Mouse (Mus musculus): ENCODE measurements around the gene Prkcg.
A peak's percentile ranks its signal among the peaks of the same experiment; 100 is the strongest.

Prkcg gene

GRCm38 (mm10) chr7:3317704-3318103 lies 28.7 kb downstream of the Prkcg start:
- no peak for DNase-seq (ENCODE audit: low read depth, low spot score)

- DNase-seq (ENCODE audit: low read depth, low spot score), result no peak
Measured at GRCm38 (mm10) chr7:3320856-3321255, 31.9 kb downstream of the Prkcg start.

GRCm38 (mm10) chr7:3323826-3324225 lies 34.8 kb downstream of the Prkcg start:
- DNase-seq (ENCODE audit: low read depth, low spot score), result no peak

DNA sequence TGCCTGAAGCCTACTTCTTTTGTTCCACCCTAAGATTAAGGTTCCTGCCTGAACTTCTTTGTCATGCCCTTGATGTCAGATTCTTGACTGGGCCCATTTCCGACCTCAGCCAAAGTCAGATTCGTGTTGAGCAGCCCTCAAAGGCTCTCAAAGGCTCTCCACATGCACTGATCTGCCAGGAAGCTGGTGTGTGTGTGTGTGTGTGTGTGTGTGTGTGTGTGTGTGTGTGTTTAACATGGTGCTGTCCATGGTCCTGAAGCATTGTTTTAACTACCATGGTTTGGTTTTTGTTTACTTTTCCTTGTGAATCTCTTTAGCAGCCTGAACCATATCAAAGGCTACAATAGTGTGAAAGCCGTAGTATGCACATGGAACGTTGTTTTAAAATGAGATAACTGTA lies 39.0 kb downstream of the Prkcg start:
- no peak for DNase-seq (ENCODE audit: low read depth, low spot score)

DNA sequence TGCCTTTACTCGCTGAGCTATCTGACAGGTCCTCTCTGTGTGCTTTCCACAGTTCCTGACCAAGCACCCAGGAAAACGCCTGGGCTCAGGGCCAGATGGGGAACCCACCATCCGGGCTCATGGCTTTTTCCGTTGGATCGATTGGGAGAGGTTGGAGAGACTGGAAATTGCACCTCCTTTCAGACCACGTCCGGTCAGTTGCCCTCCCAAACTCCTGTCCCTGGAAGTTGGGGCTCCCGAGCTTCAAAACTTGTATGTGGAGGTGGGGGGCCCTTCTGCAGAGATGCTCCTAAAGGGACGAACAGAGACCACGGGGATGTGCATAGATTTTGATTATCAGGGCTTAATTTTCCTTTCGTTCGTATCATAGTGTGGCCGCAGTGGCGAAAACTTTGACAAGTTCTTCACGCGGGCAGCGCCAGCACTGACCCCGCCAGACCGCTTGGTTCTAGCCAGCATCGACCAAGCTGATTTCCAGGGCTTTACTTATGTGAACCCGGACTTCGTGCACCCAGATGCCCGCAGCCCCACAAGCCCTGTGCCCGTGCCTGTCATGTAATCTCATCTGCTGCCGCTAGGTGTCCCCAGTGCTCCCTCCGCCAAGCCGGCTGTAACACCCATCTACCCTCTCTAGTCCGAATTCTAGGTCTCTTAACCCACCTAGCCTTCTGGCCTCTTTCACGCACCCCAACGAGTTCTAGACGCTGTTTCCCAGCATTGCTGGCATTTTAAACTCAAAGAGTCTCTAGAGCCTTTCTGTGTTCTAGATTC lies 41.0 kb downstream of the Prkcg start:
- DNase-seq (ENCODE audit: low read depth, low spot score), result peak; percentile 73

GRCm38 (mm10) chr7:3331171-3331570 lies 42.2 kb downstream of the Prkcg start:
- no peak for DNase-seq (ENCODE audit: low read depth, low spot score)

- DNase-seq (ENCODE audit: low read depth, low spot score), result peak; percentile 82
Measured at GRCm38 (mm10) chr7:3331581-3332223, 42.7 kb downstream of the Prkcg start.

- no peak for DNase-seq (ENCODE audit: low read depth, low spot score)
Measured at GRCm38 (mm10) chr7:3332224-3332615, 43.2 kb downstream of the Prkcg start.

- DNase-seq (ENCODE audit: low read depth, low spot score), result peak; percentile 62
Measured at GRCm38 (mm10) chr7:3332619-3333521, 43.9 kb downstream of the Prkcg start, which contains the start of gene Cacng7. Gene Cacng7 (plus strand): TSS chr7:3332955.

DNA sequence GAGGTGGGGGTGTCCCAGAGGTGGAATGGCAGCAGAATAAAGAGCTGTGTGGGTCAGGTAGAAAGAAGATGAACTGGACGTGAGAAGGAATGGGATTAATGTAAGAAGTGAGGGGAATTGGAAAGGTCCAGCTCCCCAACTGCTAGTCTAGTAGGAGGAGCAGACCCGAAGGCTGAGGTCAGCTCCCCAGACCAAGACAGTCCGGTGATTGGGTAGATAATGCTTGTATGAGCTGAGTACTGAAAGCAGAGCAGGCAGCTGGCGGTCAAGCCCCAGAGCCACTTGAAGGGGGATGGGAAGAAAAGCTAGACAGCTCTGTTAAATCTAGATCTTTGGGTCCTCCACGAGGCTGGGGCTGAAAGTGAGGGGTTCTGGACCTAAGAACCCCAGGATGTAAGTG lies 44.6 kb downstream of the Prkcg start:
- no peak for DNase-seq (ENCODE audit: low read depth, low spot score)

GRCm38 (mm10) chr7:3336412-3336811 lies 47.4 kb downstream of the Prkcg start:
- DNase-seq (ENCODE audit: low read depth, low spot score), result no peak

DNA sequence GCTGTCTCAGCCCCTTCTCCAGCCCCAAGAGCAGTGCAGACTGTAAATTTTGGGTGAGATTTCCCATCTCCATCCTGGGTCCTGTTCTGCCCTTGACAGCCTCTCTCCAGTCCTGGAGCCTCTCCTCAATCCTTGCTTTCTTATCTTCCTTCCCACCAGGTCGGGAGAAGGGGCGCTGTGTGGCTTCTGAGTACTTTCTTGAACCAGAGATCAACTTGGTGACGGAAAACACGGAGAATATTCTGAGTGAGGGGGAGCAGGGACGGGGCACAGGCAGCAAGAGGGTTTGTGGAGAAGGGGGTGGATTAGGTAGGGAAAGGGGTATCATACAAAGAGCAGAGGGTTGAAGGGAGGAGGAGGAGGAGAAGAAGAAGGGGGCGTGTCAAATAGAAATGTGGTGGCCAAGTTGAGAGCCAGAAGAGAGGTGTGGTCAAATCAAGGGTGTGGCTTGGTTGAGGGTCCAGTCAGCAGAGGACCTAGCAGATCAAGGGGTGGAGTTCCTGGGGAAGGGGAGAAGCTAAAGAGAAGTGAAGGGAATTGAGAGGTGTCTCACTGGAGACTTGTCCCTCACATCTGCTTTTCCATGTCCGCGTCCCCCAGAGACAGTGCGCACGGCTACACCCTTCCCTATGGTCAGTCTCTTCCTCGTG lies 49.4 kb downstream of the Prkcg start:
- no peak for DNase-seq (ENCODE audit: low read depth, low spot score)

GRCm38 (mm10) chr7:3339010-3339409 lies 50.0 kb downstream of the Prkcg start:
- DNase-seq (ENCODE audit: low read depth, low spot score), result no peak

GRCm38 (mm10) chr7:3343861-3344260 lies 54.9 kb downstream of the Prkcg start:
- no peak for DNase-seq (ENCODE audit: low read depth, low spot score)

DNA sequence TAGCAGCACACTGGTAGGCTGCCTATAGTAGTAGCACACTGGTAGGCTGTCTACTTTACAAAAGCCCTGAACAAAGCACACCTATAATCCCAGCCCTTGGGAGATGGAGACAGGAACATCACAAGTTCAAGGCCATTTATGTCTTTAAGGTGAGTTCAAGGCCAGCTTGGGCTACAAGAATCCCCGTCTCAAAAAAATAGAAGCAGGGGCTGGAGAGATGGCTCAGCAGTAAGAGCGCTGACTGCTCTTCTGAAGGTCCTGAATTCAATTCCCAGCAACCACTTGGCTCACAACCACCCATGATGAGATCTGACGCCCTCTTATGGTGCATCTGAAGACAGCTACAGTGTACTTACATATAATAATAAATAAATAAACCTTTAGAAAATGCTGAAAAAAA lies 56.3 kb downstream of the Prkcg start:
- DNase-seq (ENCODE audit: low read depth, low spot score), result no peak

DNA sequence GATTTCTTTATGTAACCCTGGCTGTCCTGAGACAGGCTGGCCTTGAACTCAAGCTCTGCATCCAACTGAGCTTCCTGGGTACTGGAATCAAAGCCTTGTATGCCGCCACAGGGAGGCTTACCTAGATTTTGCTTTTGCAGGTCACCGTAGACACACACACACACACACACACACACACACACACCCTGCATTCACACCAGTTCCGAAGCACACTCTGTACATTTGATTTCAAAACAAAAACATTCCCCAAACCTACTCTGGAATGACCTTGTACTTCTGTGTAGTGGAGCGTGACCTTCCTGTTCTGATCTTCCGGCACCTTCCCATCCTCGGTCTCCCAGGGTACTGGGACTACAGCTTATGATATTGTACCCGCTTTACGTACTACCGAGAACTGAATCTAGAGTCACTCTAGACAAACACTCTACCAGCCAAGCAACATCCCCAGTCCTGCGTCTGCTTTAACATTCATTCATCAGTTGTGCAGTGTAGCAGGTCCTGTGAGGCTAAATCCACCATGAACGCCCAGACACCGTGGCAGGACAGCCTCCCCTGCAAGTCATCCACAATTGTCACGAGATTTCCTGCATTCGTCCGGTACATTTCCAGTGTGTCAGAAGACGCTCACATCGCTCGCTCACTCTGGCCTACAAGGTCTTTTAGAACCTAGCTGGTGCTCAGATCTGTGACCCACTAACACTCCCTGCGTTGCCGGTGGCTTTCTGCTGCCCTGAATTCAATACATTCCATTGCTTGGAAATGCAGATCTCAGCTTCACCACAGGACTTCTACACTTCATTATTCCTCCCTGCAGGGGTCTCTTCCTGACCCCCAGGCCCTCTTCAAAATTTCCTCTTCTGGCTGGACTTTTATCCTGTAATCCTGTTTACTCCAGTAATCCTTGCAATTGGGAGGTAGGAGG lies 58.6 kb downstream of the Prkcg start:
- no peak for DNase-seq (ENCODE audit: low read depth, low spot score)

DNA sequence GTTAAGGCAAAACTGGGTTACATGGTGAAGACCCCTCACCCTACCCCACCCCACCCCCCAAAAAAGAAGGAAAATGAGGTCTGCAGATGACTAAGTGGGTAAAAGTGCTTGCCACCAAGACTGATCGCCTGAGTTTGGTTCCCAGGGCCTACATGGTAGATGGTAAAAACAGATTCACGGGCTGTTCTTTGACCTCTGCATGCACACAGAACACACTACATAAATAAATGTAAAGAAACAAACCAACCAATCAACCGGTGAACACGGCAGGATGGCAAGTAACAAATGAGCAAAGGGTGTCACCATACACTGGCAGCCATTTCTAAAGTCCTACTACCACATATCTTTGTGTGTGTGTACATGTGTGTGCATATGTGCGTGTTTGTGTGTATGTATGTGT lies 59.3 kb downstream of the Prkcg start:
- DNase-seq (ENCODE audit: low read depth, low spot score), result no peak

DNA sequence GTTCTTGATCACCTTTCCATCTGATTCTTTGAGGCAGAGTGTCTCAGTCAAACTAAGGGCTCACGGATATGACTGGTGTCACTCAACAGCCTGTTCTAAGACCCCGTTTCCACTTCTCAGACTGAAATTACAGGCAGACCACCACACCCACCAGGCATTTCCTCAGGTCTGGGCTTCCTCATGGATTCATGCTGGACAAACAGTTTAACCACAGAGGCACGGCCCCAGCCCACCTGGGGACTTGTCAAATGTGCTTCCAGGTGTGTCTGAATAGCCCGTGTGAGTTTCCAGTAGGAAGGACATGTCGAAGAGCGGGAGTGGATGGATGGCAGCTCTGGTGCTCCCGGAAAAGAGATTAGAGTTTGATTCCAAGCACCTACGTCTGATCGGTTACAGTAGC lies 60.8 kb downstream of the Prkcg start:
- DNase-seq (ENCODE audit: low read depth, low spot score), result no peak

DNA sequence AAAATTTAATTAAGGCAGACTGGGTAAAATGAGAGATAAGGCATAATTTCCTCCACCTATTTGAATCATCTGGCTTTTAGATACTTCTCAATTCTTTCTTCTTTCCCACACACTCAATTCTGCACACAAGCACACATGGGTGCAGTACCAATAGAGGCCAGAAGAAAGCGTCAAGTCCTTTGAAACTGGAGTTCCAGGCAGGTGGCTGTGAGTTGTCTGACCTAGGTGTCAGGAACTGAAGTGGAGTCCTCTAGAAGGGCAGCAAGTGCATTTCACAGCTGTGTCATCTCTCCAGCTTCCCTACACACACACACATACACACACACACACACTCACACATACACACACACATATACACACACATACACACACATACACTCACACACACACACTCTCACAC lies 62.6 kb downstream of the Prkcg start:
- DNase-seq (ENCODE audit: low read depth, low spot score), result no peak

DNA sequence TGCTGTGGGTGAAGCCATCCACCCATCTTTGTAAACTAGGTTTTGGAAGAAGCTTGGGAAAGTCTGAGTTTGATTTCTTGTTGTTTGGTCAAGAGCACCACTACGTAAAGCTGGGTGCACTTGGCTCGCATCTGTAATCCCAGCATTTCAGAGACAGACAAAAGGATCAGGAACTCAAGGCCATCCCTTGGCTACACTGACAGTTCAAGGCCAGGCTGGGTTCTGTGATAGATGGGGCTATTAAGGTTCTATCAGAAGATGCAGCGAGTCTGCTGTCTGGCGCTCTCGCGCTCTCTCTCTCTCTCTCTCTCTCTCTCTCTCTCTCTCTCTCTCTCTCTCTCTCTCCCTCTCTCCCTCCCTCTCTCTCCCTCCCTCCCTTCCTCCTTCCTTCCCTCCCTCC lies 65.9 kb downstream of the Prkcg start:
- DNase-seq (ENCODE audit: low read depth, low spot score), result no peak

DNA sequence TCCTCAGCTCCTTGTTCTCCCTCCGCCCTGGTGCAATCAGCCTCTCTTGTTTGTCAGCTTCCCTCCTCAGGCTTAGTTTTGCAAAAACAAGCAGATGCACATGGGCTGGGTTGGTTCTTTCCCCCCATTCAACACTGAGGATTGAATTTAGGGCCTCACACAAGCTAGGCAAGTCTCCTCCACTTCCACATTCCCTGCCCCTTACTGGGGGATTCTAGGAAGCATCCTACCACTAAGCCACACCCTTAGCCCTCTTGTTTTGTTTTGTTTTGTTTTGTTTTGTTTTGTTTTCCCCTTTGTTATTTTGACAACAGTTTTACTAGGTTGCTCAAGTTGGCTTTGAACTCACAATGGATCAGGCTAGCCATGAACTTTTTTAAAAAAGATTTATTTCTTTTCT lies 71.7 kb downstream of the Prkcg start:
- DNase-seq (ENCODE audit: low read depth, low spot score), result no peak
